Mouse (Mus musculus): ENCODE measurements around the gene Syt9. TPM values are rescaled to one million over a fixed set of nuclear protein-coding genes. Genes with fewer than 3 reads are reported as not detected.

The Syt9 gene
- polyA plus RNA-seq (2014; fragmentation: Illumina TruSeq; extraction: RNeasy Lipid Tissue Mini Kit (QIAGEN cat#74804); ENCODE audit: low read depth, low replicate concordance): 3.6 TPM

GRCm38 (mm10) chr7:107370232-107371125 is at the start of gene Syt9:
Gene Syt9 (plus strand): TSS chr7:107370728.

GRCm38 (mm10) chr7:107567261-107567671 is 196.7 kb downstream of the Syt9 start, which contains the start of gene Olfml1:
Gene Olfml1 (plus strand): TSS chr7:107567446.

GRCm38 (mm10) chr7:107594857-107595402 is 224.4 kb downstream of the Syt9 start, which contains the start of gene Ppfibp2:
Gene Ppfibp2 (plus strand): TSS chr7:107595207.

Other genes with a start within 250 kb of the Syt9 start
- not detected for gene Olfr715, start 239.6 kb upstream of the Syt9 start, polyA plus RNA-seq (2014; fragmentation: Illumina TruSeq; extraction: RNeasy Lipid Tissue Mini Kit (QIAGEN cat#74804); ENCODE audit: low read depth, low replicate concordance)
- 0.07 TPM for gene Olfr716, start 232.4 kb upstream of the Syt9 start, polyA plus RNA-seq (2014; fragmentation: Illumina TruSeq; extraction: RNeasy Lipid Tissue Mini Kit (QIAGEN cat#74804); ENCODE audit: low read depth, low replicate concordance)
- gene Nlrp14, start 203.7 kb upstream of the Syt9 start, polyA plus RNA-seq (2014; fragmentation: Illumina TruSeq; extraction: RNeasy Lipid Tissue Mini Kit (QIAGEN cat#74804); ENCODE audit: low read depth, low replicate concordance): 471 TPM
- 12.4 TPM for gene Rbmxl2, start 161.3 kb upstream of the Syt9 start, polyA plus RNA-seq (2014; fragmentation: Illumina TruSeq; extraction: RNeasy Lipid Tissue Mini Kit (QIAGEN cat#74804); ENCODE audit: low read depth, low replicate concordance)
- gene Olfml1, start 196.7 kb downstream of the Syt9 start, polyA plus RNA-seq (2014; fragmentation: Illumina TruSeq; extraction: RNeasy Lipid Tissue Mini Kit (QIAGEN cat#74804); ENCODE audit: low read depth, low replicate concordance): 0.84 TPM
- gene Ppfibp2, start 224.5 kb downstream of the Syt9 start, polyA plus RNA-seq (2014; fragmentation: Illumina TruSeq; extraction: RNeasy Lipid Tissue Mini Kit (QIAGEN cat#74804); ENCODE audit: low read depth, low replicate concordance): 6.6 TPM